Mouse (Mus musculus): ENCODE data around the gene Elovl7. TPM values are rescaled to one million over a fixed set of nuclear protein-coding genes. Genes with fewer than 3 reads are reported as not detected.

The Elovl7 gene
- total RNA-seq, 2 experiments from 2014 or later = 5.0 to 6.5 TPM

- no peak for DNase-seq (ENCODE audit: low spot score in 2 of 2)
Measured at GRCm38 (mm10) chr13:108241715-108242114, 27.5 kb downstream of the Elovl7 start.

GRCm38 (mm10) chr13:108245086-108245697 is 31.0 kb downstream of the Elovl7 start:
- DNase-seq (ENCODE audit: low spot score in 2 of 2) = no peak

GRCm38 (mm10) chr13:108251106-108251505 is 36.9 kb downstream of the Elovl7 start:
- DNase-seq (ENCODE audit: low spot score in 2 of 2) = no peak

GRCm38 (mm10) chr13:108253977-108254376 is 39.8 kb downstream of the Elovl7 start:
- DNase-seq (ENCODE audit: low spot score in 2 of 2) = no peak

- no peak for DNase-seq (ENCODE audit: low spot score in 2 of 2)
Measured at GRCm38 (mm10) chr13:108263042-108263441, 48.8 kb downstream of the Elovl7 start.

- DNase-seq (ENCODE audit: low spot score in 2 of 2) = no peak
Measured at GRCm38 (mm10) chr13:108265394-108265793, 51.2 kb downstream of the Elovl7 start.

GRCm38 (mm10) chr13:108267841-108268634 is 53.8 kb downstream of the Elovl7 start:
- no peak for DNase-seq (ENCODE audit: low spot score in 2 of 2)

GRCm38 (mm10) chr13:108271458-108272148 is 57.4 kb downstream of the Elovl7 start:
- no peak for DNase-seq (ENCODE audit: low spot score in 2 of 2)

GRCm38 (mm10) chr13:108272332-108272731 is 58.1 kb downstream of the Elovl7 start:
- no peak for DNase-seq (ENCODE audit: low spot score in 2 of 2)

GRCm38 (mm10) chr13:108273034-108273433 is 58.8 kb downstream of the Elovl7 start:
- DNase-seq (ENCODE audit: low spot score in 2 of 2) = no peak

GRCm38 (mm10) chr13:108273456-108273855 is 59.3 kb downstream of the Elovl7 start:
- no peak for DNase-seq (ENCODE audit: low spot score in 2 of 2)

GRCm38 (mm10) chr13:108276561-108276960 is 62.4 kb downstream of the Elovl7 start:
- no peak for DNase-seq (ENCODE audit: low spot score in 2 of 2)

- no peak for DNase-seq (ENCODE audit: low spot score in 2 of 2)
Measured at GRCm38 (mm10) chr13:108277320-108277719, 63.1 kb downstream of the Elovl7 start.

GRCm38 (mm10) chr13:108278592-108278991 is 64.4 kb downstream of the Elovl7 start:
- no peak for DNase-seq (ENCODE audit: low spot score in 2 of 2)

- DNase-seq (ENCODE audit: low spot score in 2 of 2) = no peak
Measured at GRCm38 (mm10) chr13:108284312-108284711, 70.1 kb downstream of the Elovl7 start.

- no peak for DNase-seq (ENCODE audit: low spot score in 2 of 2)
Measured at GRCm38 (mm10) chr13:108287953-108288352, 73.7 kb downstream of the Elovl7 start.

GRCm38 (mm10) chr13:108289436-108289835 is 75.2 kb downstream of the Elovl7 start:
- DNase-seq (ENCODE audit: low spot score in 2 of 2) = no peak

GRCm38 (mm10) chr13:108290314-108290713 is 76.1 kb downstream of the Elovl7 start:
- DNase-seq (ENCODE audit: low spot score in 2 of 2) = no peak

- peak; percentile 11 to 20 for DNase-seq (ENCODE audit: low spot score in 2 of 2)
Measured at GRCm38 (mm10) chr13:108297350-108298093, 83.3 kb downstream of the Elovl7 start.

- DNase-seq (ENCODE audit: low spot score in 2 of 2) = no peak
Measured at GRCm38 (mm10) chr13:108298241-108298640, 84.0 kb downstream of the Elovl7 start.

GRCm38 (mm10) chr13:108300346-108300950 is 86.2 kb downstream of the Elovl7 start:
- no peak for DNase-seq (ENCODE audit: low spot score in 2 of 2)

Data from layer of hippocampus, postnatal 10 days (tissue).